Comparison of ENCODE assay signal across 13 mouse cellular contexts in genomic region chr1:106710202-106710601, GRCm38 (mm10). TPM values are rescaled to one million over a fixed set of nuclear protein-coding genes. Genes with fewer than 3 reads are reported as not detected.
DNase-seq lines count a peak whose midpoint lies in the region; ATAC-seq and TF ChIP-seq lines count a peak whose summit lies in the region.
"Had no signal": no experiment of that assay in that cellular context is flagged by ENCODE, and none has a peak within 500 bp of the region (broad histone marks: within the 10 kb centered on the region; RNA-seq: fewer than 3 reads in every experiment).

No protein-coding gene starts in this region.

- no peak for DNase-seq in hindbrain, embryonic 14.5 days (ENCODE audit: low spot score)
- no peak for DNase-seq in midbrain, embryonic 14.5 days
- no peak for DNase-seq in midbrain, embryonic 10.5 days (ENCODE audit: low spot score)
- no peak for DNase-seq in hindbrain, postnatal 0 days (ENCODE audit: low spot score)
- no peak for DNase-seq in layer of hippocampus, postnatal 36 days
- DNase-seq: cerebellum, adult 9-11 months; heart, postnatal 4 days; lung, postnatal 36 days had no signal

- H3K4me2 ChIP-seq in hindbrain, embryonic 14.5 days (replicated peaks) = peak overlapping the region; percentile 40
- H3K4me2 ChIP-seq in hindbrain, embryonic 12.5 days (replicated peaks) = no peak overlapping the region; the same call in 1 of the 2 replicates
- H3K4me2 ChIP-seq in midbrain, embryonic 14.5 days (ENCODE audit: low read length) = peak overlapping the region; percentile 41
- peak overlapping the region; percentile 82 for H3K4me2 ChIP-seq in hindbrain, postnatal 0 days (ENCODE audit: low read depth, low read length)
- H3K4me2 ChIP-seq in neural tube, embryonic 14.5 days (ENCODE audit: low read depth, low read length) = peak overlapping the region; percentile 90
- H3K4me2 ChIP-seq: neural tube, embryonic 12.5 days had no signal

- no peaks in the 10 kb centered on the region for H3K27me3 ChIP-seq in hindbrain, embryonic 14.5 days (ENCODE audit: control insufficient read depth, insufficient read depth, low read length)
- peaks cover 5% of the 10 kb centered on the region; the same call in 1 of the 2 replicates for H3K27me3 ChIP-seq in hindbrain, embryonic 12.5 days
- H3K27me3 ChIP-seq in midbrain, embryonic 14.5 days (ENCODE audit: control insufficient read depth, insufficient read depth, low read length) = no peaks in the 10 kb centered on the region
- peaks cover 12% of the 10 kb centered on the region for H3K27me3 ChIP-seq in midbrain, embryonic 10.5 days (ENCODE audit: low read depth, poor library complexity, severe bottlenecking)
- no peaks in the 10 kb centered on the region for H3K27me3 ChIP-seq in hindbrain, postnatal 0 days (ENCODE audit: insufficient read depth, low read length)
- no peaks in the 10 kb centered on the region for H3K27me3 ChIP-seq in neural tube, embryonic 14.5 days (ENCODE audit: control insufficient read depth, insufficient read depth, low read length)
- H3K27me3 ChIP-seq: limb, embryonic 15.5 days; neural tube, embryonic 12.5 days; stomach, embryonic 15.5 days had no signal

- no peak overlapping the region for H3K27ac ChIP-seq in hindbrain, embryonic 14.5 days
- H3K27ac ChIP-seq in hindbrain, embryonic 12.5 days = no peak overlapping the region
- no peak overlapping the region for H3K27ac ChIP-seq in midbrain, embryonic 14.5 days (replicated peaks; ENCODE audit: low read depth, low read length)
- H3K27ac ChIP-seq in midbrain, embryonic 10.5 days (replicated peaks) = no peak overlapping the region
- H3K27ac ChIP-seq in hindbrain, postnatal 0 days = no peak overlapping the region
- H3K27ac ChIP-seq in neural tube, embryonic 14.5 days (ENCODE audit: low read depth, low read length) = no peak overlapping the region
- H3K27ac ChIP-seq: limb, embryonic 15.5 days; neural tube, embryonic 12.5 days; stomach, embryonic 15.5 days had no signal

- H3K36me3 ChIP-seq in hindbrain, embryonic 14.5 days (replicated peaks; ENCODE audit: control insufficient read depth, insufficient read depth) = no peaks in the 10 kb centered on the region
- no peaks in the 10 kb centered on the region for H3K36me3 ChIP-seq in hindbrain, embryonic 12.5 days
- H3K36me3 ChIP-seq in midbrain, embryonic 14.5 days (ENCODE audit: control insufficient read depth, insufficient read depth, low read length) = no peaks in the 10 kb centered on the region
- no peaks in the 10 kb centered on the region for H3K36me3 ChIP-seq in midbrain, embryonic 10.5 days
- no peaks in the 10 kb centered on the region for H3K36me3 ChIP-seq in hindbrain, postnatal 0 days (ENCODE audit: insufficient read depth, low read length)
- H3K36me3 ChIP-seq in neural tube, embryonic 14.5 days (ENCODE audit: control insufficient read depth, insufficient read depth, low read length) = no peaks in the 10 kb centered on the region
- H3K36me3 ChIP-seq: limb, embryonic 15.5 days; neural tube, embryonic 12.5 days; stomach, embryonic 15.5 days had no signal

- no peak for TF ChIP-seq CTCF in hindbrain, postnatal 0 days (IDR thresholded peaks at IDR 0.05; ENCODE audit: low read depth)

- no peak for ATAC-seq in hindbrain, embryonic 14.5 days (ENCODE audit: low FRiP score)
- ATAC-seq in hindbrain, embryonic 12.5 days (ENCODE audit: low FRiP score) = no peak
- no peak for ATAC-seq in midbrain, embryonic 14.5 days (ENCODE audit: low FRiP score, low TSS enrichment)
- ATAC-seq in hindbrain, postnatal 0 days = no peak
- no peak for ATAC-seq in neural tube, embryonic 14.5 days (ENCODE audit: low read depth)

- H3K4me3 ChIP-seq in hindbrain, embryonic 14.5 days (replicated peaks; ENCODE audit: low read length) = peak overlapping the region; percentile 13
- H3K4me3 ChIP-seq in hindbrain, embryonic 12.5 days = no peak overlapping the region
- H3K4me3 ChIP-seq in midbrain, embryonic 14.5 days (replicated peaks; ENCODE audit: low read depth, low read length) = no peak overlapping the region
- no peak overlapping the region for H3K4me3 ChIP-seq in midbrain, embryonic 10.5 days
- peak overlapping the region; percentile 23 for H3K4me3 ChIP-seq in hindbrain, postnatal 0 days (ENCODE audit: low read length)
- 0 out of 2 replicates have a peak overlapping the region, but pooled peaks have one; percentile 9 for H3K4me3 ChIP-seq in neural tube, embryonic 14.5 days (ENCODE audit: low read depth, low read length)
- H3K4me3 ChIP-seq: limb, embryonic 15.5 days; neural tube, embryonic 12.5 days; stomach, embryonic 15.5 days had no signal

- no peaks in the 10 kb centered on the region for H3K9me3 ChIP-seq in hindbrain, embryonic 14.5 days (ENCODE audit: control insufficient read depth, low read length)
- no peaks in the 10 kb centered on the region for H3K9me3 ChIP-seq in hindbrain, embryonic 12.5 days (replicated peaks)
- no peaks in the 10 kb centered on the region for H3K9me3 ChIP-seq in midbrain, embryonic 14.5 days (ENCODE audit: control insufficient read depth, low read length)
- H3K9me3 ChIP-seq in midbrain, embryonic 10.5 days (replicated peaks) = no peaks in the 10 kb centered on the region
- no peaks in the 10 kb centered on the region for H3K9me3 ChIP-seq in hindbrain, postnatal 0 days (ENCODE audit: low read length)
- H3K9me3 ChIP-seq in neural tube, embryonic 14.5 days (ENCODE audit: control insufficient read depth, low read length) = no peaks in the 10 kb centered on the region
- H3K9me3 ChIP-seq: limb, embryonic 15.5 days; neural tube, embryonic 12.5 days; stomach, embryonic 15.5 days had no signal

- 75% methylated on average over 7 of the region's 7 CpGs for WGBS in hindbrain, embryonic 14.5 days
- 88% methylated on average over 7 of the region's 7 CpGs for WGBS in hindbrain, embryonic 12.5 days
- 84% methylated on average over 7 of the region's 7 CpGs for WGBS in midbrain, embryonic 14.5 days
- 92% methylated on average over 7 of the region's 7 CpGs for WGBS in midbrain, embryonic 10.5 days
- 61% methylated on average over 7 of the region's 7 CpGs for WGBS in hindbrain, postnatal 0 days
- 88% methylated on average over 7 of the region's 7 CpGs for WGBS in neural tube, embryonic 14.5 days

- peaks cover 28% of the 10 kb centered on the region for H3K4me1 ChIP-seq in hindbrain, embryonic 14.5 days (replicated peaks; ENCODE audit: control insufficient read depth, insufficient read depth, low read length)
- peaks cover 16% of the 10 kb centered on the region for H3K4me1 ChIP-seq in hindbrain, embryonic 12.5 days
- H3K4me1 ChIP-seq in midbrain, embryonic 14.5 days (ENCODE audit: control insufficient read depth, insufficient read depth, low read length) = peaks cover 22% of the 10 kb centered on the region
- H3K4me1 ChIP-seq in midbrain, embryonic 10.5 days = peaks cover 31% of the 10 kb centered on the region
- H3K4me1 ChIP-seq in hindbrain, postnatal 0 days (ENCODE audit: insufficient read depth, low read length) = peaks cover 23% of the 10 kb centered on the region; the same call in 1 of the 2 replicates
- peaks cover 13% of the 10 kb centered on the region for H3K4me1 ChIP-seq in neural tube, embryonic 14.5 days (ENCODE audit: control insufficient read depth, insufficient read depth, low read length)

- no peak overlapping the region for H3K9ac ChIP-seq in hindbrain, embryonic 14.5 days
- H3K9ac ChIP-seq in hindbrain, embryonic 12.5 days = no peak overlapping the region
- H3K9ac ChIP-seq in midbrain, embryonic 14.5 days (replicated peaks; ENCODE audit: low read length) = no peak overlapping the region
- H3K9ac ChIP-seq in hindbrain, postnatal 0 days (replicated peaks; ENCODE audit: low read length) = no peak overlapping the region
- no peak overlapping the region for H3K9ac ChIP-seq in neural tube, embryonic 14.5 days (replicated peaks; ENCODE audit: low read depth, low read length)
- H3K9ac ChIP-seq: limb, embryonic 15.5 days; neural tube, embryonic 12.5 days; stomach, embryonic 15.5 days had no signal

RNA-seq across cellular contexts. Expression of gene Bcl2, which starts 3.9 kb away (rescaled TPM):
- 11.4 and 11.9 TPM in 2 replicates for polyA plus RNA-seq in hindbrain, embryonic 14.5 days (2014; fragmentation: Nextera tagmentation; extraction: Ambion mirVana)
- polyA plus RNA-seq in hindbrain, embryonic 12.5 days (2016; fragmentation: Nextera tagmentation; extraction: Ambion mirVana) = 12.7 and 15.5 TPM in 2 replicates
- 10.7 and 12.2 TPM in 2 replicates for polyA plus RNA-seq in midbrain, embryonic 14.5 days (2014; fragmentation: Nextera tagmentation; extraction: Ambion mirVana)
- polyA plus RNA-seq in midbrain, embryonic 10.5 days (2016; fragmentation: Nextera tagmentation; extraction: Ambion mirVana) = 8.9 and 9.9 TPM in 2 replicates
- 13.1 and 15.2 TPM in 2 replicates for total RNA-seq in hindbrain, postnatal 0 days (2014; rRNA removed)
- 9.8 and 10.1 TPM in 2 replicates for polyA plus RNA-seq in hindbrain, postnatal 0 days (2015; fragmentation: Nextera tagmentation; extraction: Ambion mirVana)
- 14.2 and 14.4 TPM in 2 replicates for polyA plus RNA-seq in neural tube, embryonic 14.5 days (2014; fragmentation: Nextera tagmentation; extraction: Ambion mirVana)
- total RNA-seq in layer of hippocampus, postnatal 36 days (2021) = 1 to 10 TPM; 9.3 to 9.4 TPM

RNA-seq across cellular contexts. Expression of gene Kdsr, which starts 49.3 kb away (rescaled TPM):
- 15.2 and 16.1 TPM in 2 replicates for polyA plus RNA-seq in hindbrain, embryonic 14.5 days (2014; fragmentation: Nextera tagmentation; extraction: Ambion mirVana)
- polyA plus RNA-seq in hindbrain, embryonic 12.5 days (2016; fragmentation: Nextera tagmentation; extraction: Ambion mirVana) = 10.6 and 11.8 TPM in 2 replicates
- 14.3 and 18.1 TPM in 2 replicates for polyA plus RNA-seq in midbrain, embryonic 14.5 days (2014; fragmentation: Nextera tagmentation; extraction: Ambion mirVana)
- polyA plus RNA-seq in midbrain, embryonic 10.5 days (2016; fragmentation: Nextera tagmentation; extraction: Ambion mirVana) = 7.2 and 7.5 TPM in 2 replicates
- total RNA-seq in hindbrain, postnatal 0 days (2014; rRNA removed) = 8.9 and 9.1 TPM in 2 replicates
- polyA plus RNA-seq in hindbrain, postnatal 0 days (2015; fragmentation: Nextera tagmentation; extraction: Ambion mirVana) = 17.2 and 17.6 TPM in 2 replicates
- polyA plus RNA-seq in neural tube, embryonic 14.5 days (2014; fragmentation: Nextera tagmentation; extraction: Ambion mirVana) = 13.2 and 16.3 TPM in 2 replicates
- total RNA-seq in layer of hippocampus, postnatal 36 days (2021) = 10 to 100 TPM; 23.6 to 23.9 TPM

Comparison
In these comparisons a context has a peak if more than half of its experiments do, and no peak if none do; other contexts are left out.
1. H3K4me3 ChIP-seq: peak in hindbrain, embryonic 14.5 days (single experiment), hindbrain, postnatal 0 days (single experiment) and neural tube, embryonic 14.5 days (single experiment); none in hindbrain, embryonic 12.5 days (single experiment), midbrain, embryonic 14.5 days (single experiment) and midbrain, embryonic 10.5 days (single experiment).